Mouse (Mus musculus) ES-Bruce4 (cell line): Measurements from ENCODE around the gene Ryk.
"Not testable (repeated sequence)": the region's sequence is repeated elsewhere in the genome, so short reads cannot be mapped to it uniquely, and the experiment has no call there.

ENCODE experiments used
- CTCF ChIP-seq: IDR thresholded peaks from one replicate; pipeline ENCODE4 v1.8.1; 2011; ENCODE audit warnings: low read depth, low read length
- POLR2A ChIP-seq: IDR thresholded peaks from one replicate; pipeline ENCODE4 v1.8.1; 2011; ENCODE audit warnings: low read length; ENCODE audit not compliant: insufficient read depth

- not testable (repeated sequence) for TF ChIP-seq POLR2A, CTCF
These were observed 78.9 kb downstream of the Ryk start for GRCm38 (mm10) chr9:102913597-102913996.
